Mouse (Mus musculus) brain, embryonic 18.5 days (tissue): ENCODE results near the gene Wdr17.

Experiments used
- DNase-seq: peaks from one replicate; pipeline ENCODE4 v3.0.0-alpha.2; 2012; ENCODE audit warnings: low read depth, low spot score

Gene Wdr17

GRCm38 (mm10) chr8:54597386-54597785, 289.6 kb downstream of the Wdr17 start:
- DNase-seq, result no peak

DNA sequence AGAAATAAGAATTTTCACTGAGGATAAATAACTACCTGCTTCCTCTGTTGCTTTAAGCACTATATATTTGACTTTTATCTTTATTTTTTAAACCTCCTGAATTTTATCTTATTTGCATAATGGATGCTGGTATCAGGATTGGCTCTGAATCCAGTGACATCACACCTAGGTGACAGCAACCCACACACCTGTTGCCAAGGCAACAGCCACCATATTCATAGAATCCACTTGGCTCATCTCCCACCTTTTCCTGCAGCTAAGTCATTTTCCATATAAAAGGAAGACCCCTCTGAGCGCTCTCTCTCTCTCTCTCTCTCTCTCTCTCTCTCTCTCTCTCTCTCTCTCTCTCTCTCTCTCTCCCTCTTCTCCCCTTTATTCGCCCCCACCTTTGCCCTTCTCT, 290.0 kb downstream of the Wdr17 start:
- no peak for DNase-seq

DNA sequence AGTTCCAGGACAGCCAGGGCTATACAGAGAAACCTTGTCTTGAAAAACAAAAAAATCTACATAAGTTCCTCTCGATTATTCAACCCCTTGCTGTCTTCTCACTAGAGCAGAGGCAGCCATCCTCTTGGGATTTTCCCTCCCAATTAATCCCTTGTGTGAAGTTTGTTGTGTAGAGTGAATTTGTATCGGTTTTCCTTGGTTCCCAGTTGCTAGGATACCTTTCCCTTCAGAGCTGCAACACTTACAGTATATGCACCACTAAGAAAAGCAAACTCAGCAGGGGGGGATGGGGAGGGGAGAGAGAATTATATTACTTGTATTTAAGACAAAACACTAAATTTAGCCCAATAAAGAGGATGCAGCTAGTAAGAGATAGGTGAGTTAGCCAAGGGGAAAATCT, 290.9 kb downstream of the Wdr17 start:
- no peak for DNase-seq

GRCm38 (mm10) chr8:54594634-54595033, 292.4 kb downstream of the Wdr17 start:
- no peak for DNase-seq

DNA sequence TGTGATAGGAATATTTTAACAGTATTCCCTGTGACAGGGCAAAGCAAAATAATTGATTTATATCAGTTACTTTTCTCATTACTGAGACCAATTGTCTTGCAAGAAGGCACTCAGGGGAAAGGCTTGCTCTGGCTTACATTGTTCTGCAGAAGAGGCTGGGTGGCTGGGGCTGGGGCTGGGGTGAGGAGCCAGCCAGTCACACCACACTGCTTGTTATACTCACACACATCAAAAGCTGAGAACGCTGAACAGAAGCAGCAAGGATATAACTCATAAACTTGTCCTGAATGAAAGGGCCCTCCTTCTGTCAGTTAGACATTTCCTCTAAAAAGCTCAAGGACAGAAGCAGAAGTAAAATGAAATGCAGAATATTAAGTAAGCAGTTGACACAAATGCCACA, 304.1 kb downstream of the Wdr17 start:
- DNase-seq, result no peak

GRCm38 (mm10) chr8:54581436-54581835, 305.5 kb downstream of the Wdr17 start:
- no peak for DNase-seq
